Mouse (Mus musculus) G1E (cell line): ENCODE measurements around the gene Slc36a2. TPM values are rescaled to one million over a fixed set of nuclear protein-coding genes. Genes with fewer than 3 reads are reported as not detected.

Experiments used
- ATAC-seq: 2 replicates; pipeline ENCODE4 v1.8.0; 2016; ENCODE audit warnings: mild to moderate bottlenecking; ENCODE audit not compliant: insufficient number of reproducible peaks, poor library complexity, low FRiP score, severe bottlenecking; ENCODE audit errors: extremely low read depth
- DNase-seq: peaks from one replicate; pipeline ENCODE4 v3.0.0; 2012; ENCODE audit warnings: low spot score
- H3K27me3 ChIP-seq: 2 replicates; pipeline ENCODE4 v1.6.1; 2012; ENCODE audit warnings: mild to moderate bottlenecking, low read length, inconsistent platforms; ENCODE audit not compliant: insufficient read depth
- H3K36me3 ChIP-seq: replicated peaks from 2 replicates; pipeline ENCODE3; 2012; ENCODE audit warnings: mild to moderate bottlenecking, inconsistent platforms
- H3K4me1 ChIP-seq: 2 replicates; pipeline ENCODE4 v1.6.1; 2012; ENCODE audit warnings: low read depth, low read length, inconsistent platforms, mixed read lengths; ENCODE audit not compliant: insufficient read depth
- H3K4me3 ChIP-seq: 2 replicates; pipeline ENCODE4 v1.5.1; 2012; ENCODE audit warnings: low read depth, mild to moderate bottlenecking, inconsistent platforms, low read length, moderate library complexity, mixed read lengths
- H3K9me3 ChIP-seq: replicated peaks from 2 replicates; pipeline ENCODE4 v1.6.1; 2012; ENCODE audit warnings: inconsistent platforms
- CTCF ChIP-seq: IDR thresholded peaks from 2 replicates; pipeline ENCODE4 v1.5.1; 2012; ENCODE audit warnings: low read depth, low read length, inconsistent platforms, mixed read lengths
- GATA1 ChIP-seq: IDR thresholded peaks from 2 replicates; pipeline ENCODE4 v1.6.1; 2012; ENCODE audit warnings: borderline replicate concordance, low read length, inconsistent platforms, mixed read lengths
- GATA2 ChIP-seq: IDR thresholded peaks from 2 replicates; pipeline ENCODE4 v1.6.1; 2012; ENCODE audit warnings: low read depth, low read length, inconsistent platforms, borderline replicate concordance
- POLR2AphosphoS5 ChIP-seq: IDR thresholded peaks from 2 replicates; pipeline ENCODE4 v1.6.1; 2012; ENCODE audit warnings: low read depth, low read length, inconsistent platforms; ENCODE audit not compliant: insufficient replicate concordance
- TAL1 ChIP-seq: conservative IDR thresholded peaks from 2 replicates; pipeline ENCODE4 v1.6.1; 2012; ENCODE audit warnings: low read depth, low read length, inconsistent platforms, mixed read lengths
- polyA plus RNA-seq: library from polyadenylated mRNA; stranded (reverse); fragments of >175 nt; gene quantifications from 2 replicates; pipeline ENCODE4 v1.2.3, GENCODE M21; 2012
- total RNA-seq, 2 experiments: library from RNA; stranded (forward) in 1 of 2; stranded (reverse) in 1 of 2; fragments of 200-1000 nt in 1 of 2; fragments of >200 nt in 1 of 2; fragmentation: Nextera tagmentation in 1 of 2; gene quantifications; 2 replicates each; pipeline ENCODE4 v1.2.3; 2014 to 2017

Slc36a2 gene
- total and polyA plus RNA-seq, 3 experiments: 0.16 TPM; not detected in 2

DNA sequence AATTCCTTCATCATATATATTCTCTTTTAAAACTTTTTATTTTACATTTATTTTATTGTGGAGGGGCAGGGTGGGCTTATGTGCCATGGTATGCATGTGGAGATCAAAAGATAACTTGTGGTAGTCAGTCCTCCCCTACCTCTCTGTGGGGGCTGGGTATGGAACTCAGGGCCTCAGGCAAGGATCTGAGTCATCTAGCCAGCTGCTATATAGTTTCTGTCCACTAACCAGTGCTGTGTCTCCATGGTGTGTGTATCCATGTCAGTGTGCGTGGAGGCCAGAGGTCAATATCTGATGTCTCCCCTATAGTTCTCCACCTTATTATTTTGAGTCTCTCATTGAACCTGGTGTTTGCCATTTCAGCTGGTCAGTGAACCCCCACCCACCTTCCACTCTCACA, 50.5 kb downstream of the Slc36a2 start:
- ATAC-seq: no peak
- Histone ChIP-seq H3K9me3 (no peaks in the 10 kb centered on the region), H3K27me3 (peaks cover 4% of the 10 kb centered on the region), H3K4me1 (peaks cover 13% of the 10 kb centered on the region), H3K36me3 (no peaks in the 10 kb centered on the region), H3K4me3 (no peak overlapping the region)
- DNase-seq: no peak
- TF ChIP-seq GATA2 (no peak), GATA1 (no peak), CTCF (no peak), TAL1 (no peak)

- Histone ChIP-seq H3K4me1 (peaks cover 13% of the 10 kb centered on the region), H3K4me3 (no peak overlapping the region), H3K9me3 (no peaks in the 10 kb centered on the region), H3K36me3 (no peaks in the 10 kb centered on the region), H3K27me3 (peaks cover 4% of the 10 kb centered on the region)
- DNase-seq: no peak
- no peak for ATAC-seq
- no peak for TF ChIP-seq TAL1
- TF ChIP-seq CTCF: no peak
- TF ChIP-seq POLR2AphosphoS5: no peak
- TF ChIP-seq GATA2: no peak
- TF ChIP-seq GATA1: no peak
These were observed 51.7 kb downstream of the Slc36a2 start for GRCm38 (mm10) chr11:55133204-55133603.

GRCm38 (mm10) chr11:55131946-55132345, 52.9 kb downstream of the Slc36a2 start:
- Histone ChIP-seq H3K27me3 (peaks cover 2% of the 10 kb centered on the region), H3K36me3 (no peaks in the 10 kb centered on the region), H3K4me3 (no peak overlapping the region), H3K9me3 (no peaks in the 10 kb centered on the region), H3K4me1 (peaks cover 13% of the 10 kb centered on the region)
- ATAC-seq: no peak
- no peak for DNase-seq
- TF ChIP-seq GATA2 (no peak), CTCF (no peak), GATA1 (no peak), POLR2AphosphoS5 (no peak), TAL1 (no peak)

- H3K4me1 ChIP-seq: peaks cover 13% of the 10 kb centered on the region
- no peaks in the 10 kb centered on the region for H3K36me3 ChIP-seq
- H3K27me3 ChIP-seq: peaks cover 2% of the 10 kb centered on the region; the same call in 1 of the 2 replicates
- no peaks in the 10 kb centered on the region for H3K9me3 ChIP-seq
- H3K4me3 ChIP-seq: peak overlapping the region; percentile 10; the same call in 1 of the 2 replicates
- no peak for TF ChIP-seq GATA1
- TF ChIP-seq TAL1: no peak
- no peak for TF ChIP-seq GATA2
- no peak for TF ChIP-seq CTCF
- ATAC-seq (peak; percentile 40), DNase-seq (peak; percentile 15)
These were observed 53.7 kb downstream of the Slc36a2 start for GRCm38 (mm10) chr11:55131077-55131742.

GRCm38 (mm10) chr11:55128411-55128810, 56.5 kb downstream of the Slc36a2 start:
- H3K4me1 ChIP-seq: peaks cover 13% of the 10 kb centered on the region
- DNase-seq: no peak

GRCm38 (mm10) chr11:55127937-55128336, 56.9 kb downstream of the Slc36a2 start:
- TF ChIP-seq GATA1 (no peak), POLR2AphosphoS5 (no peak), GATA2 (no peak), TAL1 (no peak), CTCF (no peak)
- H3K4me3 ChIP-seq: no peak overlapping the region
- H3K9me3 ChIP-seq: no peaks in the 10 kb centered on the region
- no peak for DNase-seq
- H3K27me3 ChIP-seq: peaks cover 8% of the 10 kb centered on the region
- no peak for ATAC-seq
- no peaks in the 10 kb centered on the region for H3K36me3 ChIP-seq
- H3K4me1 ChIP-seq: peaks cover 13% of the 10 kb centered on the region

More at GRCm38 (mm10) chr11:55128411-55128810, 56.5 kb downstream of the Slc36a2 start:
- peaks cover 8% of the 10 kb centered on the region for H3K27me3 ChIP-seq
- no peak for ATAC-seq
- no peaks in the 10 kb centered on the region for H3K9me3 ChIP-seq
- no peak overlapping the region for H3K4me3 ChIP-seq
- H3K36me3 ChIP-seq: no peaks in the 10 kb centered on the region
- TF ChIP-seq TAL1: no peak
- no peak for TF ChIP-seq GATA2
- no peak for TF ChIP-seq GATA1
